Comparison of ENCODE assay signal across 24 mouse cellular contexts in the genomic region with DNA sequence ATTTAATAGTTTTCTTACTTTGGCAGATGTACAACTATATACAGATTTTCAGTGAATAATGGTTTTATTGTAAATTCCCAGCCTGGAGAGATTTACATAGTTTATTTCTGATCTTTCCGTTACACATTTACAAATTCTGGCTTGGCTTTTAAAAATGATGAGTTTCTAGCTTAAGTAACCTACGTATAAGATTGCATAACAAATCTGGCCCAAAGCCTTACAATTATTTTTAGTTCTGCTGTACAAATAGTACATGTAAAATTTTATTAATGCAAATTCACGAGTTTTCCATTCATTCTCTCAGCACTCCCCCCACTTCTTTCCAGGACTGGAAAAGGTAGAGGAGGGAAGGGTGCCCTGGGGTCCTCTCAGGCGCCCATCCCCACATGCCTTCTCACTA. TPM values are rescaled to one million over a fixed set of nuclear protein-coding genes. Genes with fewer than 3 reads are reported as not detected.
"Had no signal": no experiment of that assay in that cellular context is flagged by ENCODE, and none has a peak within 500 bp of the region (broad histone marks: within the 10 kb centered on the region; RNA-seq: fewer than 3 reads in every experiment).

No protein-coding gene starts in this region.

- H3K9me3 ChIP-seq: heart, embryonic 10.5 days; heart, embryonic 12.5 days; hindbrain, embryonic 12.5 days; intestine, embryonic 15.5 days; limb, embryonic 10.5 days; limb, embryonic 12.5 days had no signal

- ATAC-seq: hindbrain, embryonic 16.5 days; inflammation-experienced regulatory T-cells, adult 6 months; intestine, embryonic 15.5 days; intestine, postnatal 0 days had no signal

- H3K4me3 ChIP-seq: gastrocnemius, adult 2 months; heart, embryonic 10.5 days; heart, embryonic 12.5 days; hindbrain, embryonic 10.5 days; hindbrain, embryonic 12.5 days; intestine, embryonic 15.5 days; layer of hippocampus, adult 2 months; left cerebral cortex, adult 2 months; limb, embryonic 10.5 days; limb, embryonic 12.5 days had no signal

- H3K36me3 ChIP-seq: intestine, embryonic 15.5 days had no signal

- H3K4me1 ChIP-seq: heart, embryonic 10.5 days; heart, embryonic 12.5 days; hindbrain, embryonic 10.5 days; hindbrain, embryonic 12.5 days; intestine, embryonic 15.5 days; limb, embryonic 10.5 days; limb, embryonic 12.5 days had no signal

- H3K27me3 ChIP-seq: heart, embryonic 12.5 days; hindbrain, embryonic 12.5 days; intestine, embryonic 15.5 days; limb, embryonic 12.5 days had no signal

- H3K4me2 ChIP-seq: heart, embryonic 12.5 days; hindbrain, embryonic 12.5 days; hindbrain, embryonic 14.5 days; intestine, embryonic 15.5 days; limb, embryonic 12.5 days had no signal

- DNase-seq: gastrocnemius, adult 2 months; gastrocnemius, postnatal 10 days; gastrocnemius, postnatal 25 days; heart, adult 18-20 months; heart, postnatal 10 days; heart, postnatal 4 days; kidney, adult 18-20 months; kidney, adult 8-10 months; kidney, postnatal 10 days; kidney, postnatal 25 days; kidney, postnatal 4 days had no signal

- H3K9ac ChIP-seq: heart, embryonic 12.5 days; hindbrain, embryonic 12.5 days; hindbrain, embryonic 14.5 days; intestine, embryonic 15.5 days; limb, embryonic 12.5 days had no signal

- H3K27ac ChIP-seq: gastrocnemius, adult 2 months; heart, embryonic 10.5 days; hindbrain, embryonic 10.5 days; hindbrain, embryonic 12.5 days; hindbrain, embryonic 14.5 days; intestine, embryonic 15.5 days; layer of hippocampus, adult 2 months; left cerebral cortex, adult 2 months; limb, embryonic 10.5 days; limb, embryonic 12.5 days had no signal

RNA-seq across cellular contexts. Expression of a gene that starts 48.2 kb away (rescaled TPM):
- polyA plus RNA-seq: limb, embryonic 10.5 days had no signal
